Mouse (Mus musculus) naive thymus-derived CD4-positive, alpha-beta T cell, adult 5 months (primary cell): ENCODE measurements around the gene Rtl8a. TPM values are rescaled to one million over a fixed set of nuclear protein-coding genes. Genes with fewer than 3 reads are reported as not detected.

Experiments used
- polyA plus RNA-seq: library from polyadenylated mRNA; unstranded; fragments of 100-300 nt; shearing (Covaris generic); gene quantifications from one replicate; pipeline ENCODE4 v1.2.1, GENCODE M21; 2017

Gene Rtl8a
- polyA plus RNA-seq: 15.3 TPM

DNA sequence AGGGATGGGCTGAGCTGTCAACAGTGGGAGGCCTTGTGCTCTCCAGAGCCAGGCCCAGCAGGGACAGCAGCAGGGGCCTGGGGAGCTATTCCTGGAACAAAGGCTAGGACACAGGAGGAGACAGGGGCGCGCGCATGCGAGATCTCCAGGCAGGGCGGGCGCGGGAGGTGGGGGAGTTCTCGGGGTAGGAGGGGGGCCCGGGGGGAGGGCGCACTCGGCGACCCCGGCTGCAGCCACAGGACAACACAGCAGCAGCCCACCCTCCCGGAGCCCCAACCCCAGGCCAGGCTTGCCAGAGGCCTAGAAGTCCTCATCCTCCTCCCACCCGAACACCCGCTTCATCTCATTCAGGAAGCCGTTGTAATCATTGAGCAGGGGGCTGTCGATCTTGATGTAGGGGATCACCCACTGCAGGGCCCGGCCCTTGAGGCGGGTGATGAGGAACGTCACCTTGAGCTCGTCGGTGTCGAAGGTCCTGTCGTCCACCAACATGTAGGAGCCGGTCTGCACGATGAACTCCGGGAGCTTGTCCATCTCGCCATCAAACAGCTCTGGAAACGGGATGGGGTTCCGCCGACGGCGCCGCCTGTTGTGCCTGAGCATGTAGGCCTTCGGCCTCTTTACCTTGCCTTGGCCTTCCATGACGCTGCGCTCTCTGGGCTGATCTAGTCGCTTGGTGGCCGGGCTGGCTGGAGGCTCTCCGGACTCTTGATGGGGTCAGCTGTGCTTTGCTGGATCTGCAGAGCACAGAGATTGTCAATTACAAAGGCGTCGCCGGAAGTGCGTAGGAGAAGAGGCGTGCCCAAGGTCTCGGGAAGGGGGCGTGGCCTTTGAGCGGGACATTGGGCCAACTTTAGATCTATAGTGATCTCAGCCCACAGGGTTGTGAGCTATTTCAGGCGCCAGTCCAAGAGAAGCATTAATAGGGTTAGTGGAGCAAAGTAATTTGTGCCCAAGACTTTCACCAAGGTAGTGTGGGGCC is at the start of gene Rtl8a:
TSS of gene Rtl8a (minus strand) at position 703 of the 982 bp plus-strand sequence.

DNA sequence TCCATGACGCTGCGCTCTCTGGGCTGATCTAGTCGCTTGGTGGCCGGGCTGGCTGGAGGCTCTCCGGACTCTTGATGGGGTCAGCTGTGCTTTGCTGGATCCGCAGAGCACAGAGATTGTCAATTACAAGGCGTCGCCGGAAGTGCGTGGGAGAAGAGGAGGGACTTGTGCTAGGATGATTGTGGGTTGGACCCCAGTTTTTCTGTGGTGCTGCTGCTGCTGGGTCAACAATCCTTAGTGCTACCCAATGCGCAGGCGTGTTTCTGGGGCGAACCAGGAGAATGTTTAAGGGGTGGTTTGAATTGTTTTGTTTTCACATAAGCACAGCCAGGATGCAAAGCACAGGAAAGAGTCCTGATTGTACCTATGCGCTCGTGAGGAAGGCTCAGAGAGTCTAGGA is 26.8 kb upstream of the Rtl8a start, which contains the start of gene Rtl8b:
TSS of gene Rtl8b (minus strand) at position 115 of the 400 bp plus-strand sequence.

DNA sequence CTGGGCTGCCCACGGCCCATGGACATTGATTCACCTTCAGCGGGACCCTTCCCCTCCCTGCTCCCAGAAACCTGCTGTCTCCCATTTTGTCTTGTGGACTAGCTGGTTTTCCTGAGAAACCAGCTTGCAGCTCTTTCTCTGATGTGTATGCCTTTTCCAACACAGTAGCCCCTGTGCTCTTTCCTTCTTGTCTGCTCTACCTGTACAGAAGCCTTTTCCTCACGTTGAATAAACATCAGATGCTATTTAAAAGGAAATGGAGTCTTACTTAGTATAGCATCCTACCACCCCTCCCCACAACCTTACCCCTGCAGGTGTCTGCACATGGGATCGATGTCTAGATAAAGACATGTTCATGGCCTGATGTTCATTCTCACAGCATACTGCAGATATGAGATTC is 34.6 kb downstream of the Rtl8a start, which contains the start of gene Gm14597:
TSS of gene Gm14597 (minus strand) at position 101 of the 400 bp plus-strand sequence.

DNA sequence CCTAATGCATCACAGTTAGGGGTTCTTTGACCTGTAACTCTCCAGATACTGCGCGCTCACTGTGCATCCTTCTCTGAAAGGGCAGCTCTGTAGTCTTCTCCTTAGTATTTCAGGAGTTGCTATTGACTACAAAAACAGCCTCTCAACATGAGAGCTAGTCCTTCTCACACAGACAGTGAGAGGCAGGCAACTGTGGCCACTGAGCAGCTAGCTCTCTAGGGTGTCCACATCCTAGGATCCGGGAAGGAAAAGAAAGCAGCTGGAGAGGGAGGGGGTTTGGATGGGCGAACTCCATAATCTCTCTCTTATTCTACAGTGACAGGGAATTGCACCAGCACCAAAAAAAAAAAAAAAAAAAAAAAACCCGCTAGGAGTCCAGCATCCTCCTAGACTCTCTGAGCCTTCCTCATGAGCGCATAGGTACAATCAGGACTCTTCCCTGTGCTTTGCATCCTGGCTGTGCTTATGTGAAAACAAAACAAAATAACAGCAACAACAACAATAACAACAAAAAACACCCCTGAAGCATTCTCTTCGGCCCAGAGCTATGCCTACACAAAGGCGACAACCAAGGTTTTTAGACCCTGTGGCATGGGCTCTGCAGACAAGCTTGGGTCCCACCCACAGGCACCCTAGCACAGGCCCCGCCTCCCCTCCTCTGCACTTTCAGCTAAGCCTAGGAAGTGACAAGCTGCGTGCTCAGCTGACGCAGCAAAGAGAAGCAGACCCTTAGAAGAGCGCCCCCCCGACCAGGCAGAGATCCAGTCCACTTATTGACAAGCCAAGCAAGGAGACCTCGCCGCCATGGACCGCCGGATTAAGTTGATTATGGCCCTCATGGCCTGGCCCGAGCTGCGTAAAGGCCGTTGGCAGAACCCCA is 36.0 kb downstream of the Rtl8a start, which contains the start of gene Rtl8c:
TSS of gene Rtl8c (plus strand) at position 791 of the 880 bp plus-strand sequence.

Other genes starting within 250 kb of the Rtl8a start
- not detected for gene Etd, start 208.8 kb downstream of the Rtl8a start, polyA plus RNA-seq
- gene Rtl8c, start 35.6 kb downstream of the Rtl8a start, polyA plus RNA-seq: 7.7 TPM
- not detected for gene Gm14597, start 34.7 kb downstream of the Rtl8a start, polyA plus RNA-seq
- gene Rtl8b, start 26.7 kb upstream of the Rtl8a start, polyA plus RNA-seq: 18.5 TPM
- not detected for gene 4930502E18Rik, start 81.1 kb upstream of the Rtl8a start, polyA plus RNA-seq
- not detected for gene 1700013H16Rik, start 114.1 kb upstream of the Rtl8a start, polyA plus RNA-seq
- gene Zfp36l3, start 132.7 kb upstream of the Rtl8a start, polyA plus RNA-seq: not detected
- 1.4 TPM for gene Xlr, start 154.0 kb upstream of the Rtl8a start, polyA plus RNA-seq